In genomic region chr13:10447806-10448205, GRCm38 (mm10) we compare ENCODE assay signal across 25 mouse cellular contexts.
"Had no signal": no experiment of that assay in that cellular context is flagged by ENCODE, and none has a peak within 500 bp of the region (broad histone marks: within the 10 kb centered on the region; RNA-seq: fewer than 3 reads in every experiment).

No protein-coding gene starts in this region.

- H3K4me1 ChIP-seq: heart, embryonic 13.5 days; heart, embryonic 15.5 days; hindbrain, embryonic 13.5 days; hindbrain, embryonic 15.5 days; kidney, embryonic 15.5 days; limb, embryonic 10.5 days; limb, embryonic 12.5 days; liver, embryonic 12.5 days had no signal

- DNase-seq: forebrain, postnatal 0 days; gastrocnemius, postnatal 14 days; gastrocnemius, postnatal 36 days; heart, adult 11 months; heart, adult 2 months; heart, postnatal 14 days; heart, postnatal 36 days; kidney, adult 18-20 months; kidney, postnatal 25 days; kidney, postnatal 4 days; liver had no signal

- H3K27me3 ChIP-seq: heart, embryonic 13.5 days; heart, embryonic 15.5 days; hindbrain, embryonic 13.5 days; hindbrain, embryonic 15.5 days; kidney, embryonic 15.5 days; limb, embryonic 12.5 days; liver, embryonic 12.5 days had no signal

- H3K9me3 ChIP-seq: heart, embryonic 13.5 days; heart, embryonic 15.5 days; hindbrain, embryonic 13.5 days; hindbrain, embryonic 15.5 days; kidney, embryonic 15.5 days; limb, embryonic 10.5 days; limb, embryonic 12.5 days; liver, embryonic 12.5 days had no signal

- H3K36me3 ChIP-seq: heart, embryonic 13.5 days; heart, embryonic 15.5 days; hindbrain, embryonic 13.5 days; hindbrain, embryonic 15.5 days; kidney, embryonic 15.5 days; limb, embryonic 10.5 days; limb, embryonic 12.5 days; liver, embryonic 12.5 days had no signal

- H3K27ac ChIP-seq: heart, adult 2 months; heart, embryonic 13.5 days; heart, embryonic 15.5 days; hindbrain, embryonic 13.5 days; hindbrain, embryonic 15.5 days; hindbrain, postnatal 0 days; kidney, embryonic 15.5 days; kidney, postnatal 0 days; layer of hippocampus, adult 2 months; left cerebral cortex, adult 2 months; limb, embryonic 10.5 days; limb, embryonic 12.5 days; liver, embryonic 12.5 days; liver, embryonic 14.5 days had no signal

- H3K4me3 ChIP-seq: heart, adult 2 months; heart, embryonic 13.5 days; heart, embryonic 15.5 days; hindbrain, embryonic 13.5 days; hindbrain, embryonic 15.5 days; kidney, embryonic 15.5 days; layer of hippocampus, adult 2 months; left cerebral cortex, adult 2 months; limb, embryonic 10.5 days; limb, embryonic 12.5 days; liver, embryonic 12.5 days had no signal

- H3K4me2 ChIP-seq: heart, embryonic 11.5 days; heart, embryonic 13.5 days; heart, embryonic 15.5 days; hindbrain, embryonic 13.5 days; hindbrain, embryonic 15.5 days; kidney, embryonic 15.5 days; limb, embryonic 12.5 days; liver, embryonic 12.5 days had no signal

- H3K9ac ChIP-seq: forebrain, postnatal 0 days; heart, embryonic 13.5 days; heart, embryonic 15.5 days; hindbrain, embryonic 13.5 days; hindbrain, embryonic 15.5 days; kidney, embryonic 15.5 days; limb, embryonic 12.5 days; liver, embryonic 12.5 days; liver, embryonic 14.5 days had no signal

- ATAC-seq: forebrain, postnatal 0 days; hindbrain, postnatal 0 days; liver, embryonic 12.5 days had no signal
